9 mouse cellular contexts compared by ENCODE assay signal in the genomic region with DNA sequence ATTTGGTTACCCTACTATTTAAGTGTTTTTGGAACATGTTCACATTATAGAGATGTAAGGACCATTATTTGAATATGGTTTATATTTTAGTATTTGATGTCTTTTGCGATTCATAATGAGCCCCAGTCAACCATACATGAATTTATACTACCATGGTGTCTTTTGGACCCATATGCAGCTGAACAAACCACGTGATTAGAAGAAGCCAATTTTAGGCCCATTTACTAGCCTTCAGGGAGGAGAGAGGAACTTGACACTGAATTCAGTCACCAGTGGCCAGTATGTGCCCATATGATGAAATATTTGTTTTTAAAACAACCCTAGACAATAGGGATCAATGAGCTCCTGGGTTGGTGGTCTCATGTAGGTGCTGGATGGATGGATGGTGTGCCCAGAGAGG. TPM values are rescaled to one million over a fixed set of nuclear protein-coding genes. Genes with fewer than 3 reads are reported as not detected.
A peak's percentile ranks its signal among the peaks of the same experiment; 100 is the strongest.
DNase-seq lines count a peak whose midpoint lies in the region; ATAC-seq and TF ChIP-seq lines count a peak whose summit lies in the region.
"Had no signal": no experiment of that assay in that cellular context is flagged by ENCODE, and none has a peak within 500 bp of the region (broad histone marks: within the 10 kb centered on the region; RNA-seq: fewer than 3 reads in every experiment).

No protein-coding gene starts in this region.

- no peak for TF ChIP-seq POLR2A in liver, adult 2 months (IDR thresholded peaks at IDR 0.05; ENCODE audit: extremely low read depth, insufficient read depth, low read length)

- ATAC-seq in forebrain, embryonic 13.5 days = no peak
- no peak for ATAC-seq in liver, embryonic 13.5 days (ENCODE audit: low read depth)
- ATAC-seq in stomach, embryonic 14.5 days (ENCODE audit: insufficient number of reproducible peaks, insufficient read depth, low FRiP score, low read depth) = no peak
- ATAC-seq in frontal cortex, adult (ENCODE audit: low TSS enrichment) = no peak

- no peaks in the 10 kb centered on the region for H3K9me3 ChIP-seq in forebrain, embryonic 13.5 days (replicated peaks)
- H3K9me3 ChIP-seq in liver, embryonic 13.5 days (replicated peaks) = no peaks in the 10 kb centered on the region
- H3K9me3 ChIP-seq in stomach, embryonic 14.5 days (ENCODE audit: control insufficient read depth, low read depth, low read length) = no peaks in the 10 kb centered on the region

- peak overlapping the region; percentile 79 for H3K4me2 ChIP-seq in forebrain, embryonic 13.5 days
- peak overlapping the region; percentile 91 for H3K4me2 ChIP-seq in liver, embryonic 13.5 days
- peak overlapping the region; percentile 54; the same call in 1 of the 2 replicates for H3K4me2 ChIP-seq in stomach, embryonic 14.5 days (replicated peaks; ENCODE audit: low read depth, low read length)

- no peak for TF ChIP-seq CTCF in liver, adult 2 months (IDR thresholded peaks at IDR 0.05; ENCODE audit: low read depth, low read length)

- peaks cover 15% of the 10 kb centered on the region for H3K36me3 ChIP-seq in liver, adult 2 months (ENCODE audit: control insufficient read depth, insufficient read depth, low read length)
- H3K36me3 ChIP-seq in forebrain, embryonic 13.5 days (ENCODE audit: poor library complexity, severe bottlenecking) = peaks cover 21% of the 10 kb centered on the region
- peaks cover 22% of the 10 kb centered on the region for H3K36me3 ChIP-seq in liver, embryonic 13.5 days
- H3K36me3 ChIP-seq in stomach, embryonic 14.5 days (ENCODE audit: control insufficient read depth, insufficient read depth, low read length) = peaks cover 14% of the 10 kb centered on the region

- no peak overlapping the region for H3K9ac ChIP-seq in liver, adult 2 months (ENCODE audit: low read depth, low read length)
- peak overlapping the region; percentile 91; the same call in 1 of the 2 replicates for H3K9ac ChIP-seq in forebrain, embryonic 13.5 days
- peak overlapping the region; percentile 94; the same call in 1 of the 2 replicates for H3K9ac ChIP-seq in liver, embryonic 13.5 days
- H3K9ac ChIP-seq in stomach, embryonic 14.5 days (replicated peaks; ENCODE audit: low read depth, low read length) = no peak overlapping the region

- WGBS in liver, adult 2 months = 94% methylated on average over 2 of the region's 2 CpGs
- WGBS in forebrain, embryonic 13.5 days = 91% methylated on average over 2 of the region's 2 CpGs
- WGBS in liver, embryonic 13.5 days (ENCODE audit: insufficient replicate concordance) = 79% methylated on average over 2 of the region's 2 CpGs
- WGBS in stomach, embryonic 14.5 days = 93% methylated on average over 2 of the region's 2 CpGs

- peaks cover 13% of the 10 kb centered on the region for H3K4me1 ChIP-seq in liver, adult 2 months (ENCODE audit: control insufficient read depth, insufficient read depth, low read length)
- H3K4me1 ChIP-seq in forebrain, embryonic 13.5 days = peaks cover 23% of the 10 kb centered on the region
- H3K4me1 ChIP-seq in liver, embryonic 13.5 days (replicated peaks) = peaks cover 40% of the 10 kb centered on the region
- H3K4me1 ChIP-seq in stomach, embryonic 14.5 days (ENCODE audit: control insufficient read depth, insufficient read depth, low read length) = peaks cover 18% of the 10 kb centered on the region; the same call in 1 of the 2 replicates

- DNase-seq in liver, adult 2 months (ENCODE audit: extremely low read depth, low read depth, low spot score) = no peak
- no peak for DNase-seq in liver
- DNase-seq in liver, embryonic 13.5 days = no peak
- no peak for DNase-seq in thymus, postnatal 0 days (ENCODE audit: low spot score)
- no peak for DNase-seq in spleen, postnatal 4 days (ENCODE audit: low spot score in 2 of 2)

- peak overlapping the region; percentile 65; the same call in 1 of the 2 replicates for H3K27ac ChIP-seq in liver, adult 2 months (replicated peaks; ENCODE audit: insufficient read depth, low read depth, low read length)
- no peak overlapping the region for H3K27ac ChIP-seq in forebrain, embryonic 13.5 days
- peak overlapping the region; percentile 9; the same call in 1 of the 2 replicates for H3K27ac ChIP-seq in liver, embryonic 13.5 days
- no peak overlapping the region for H3K27ac ChIP-seq in stomach, embryonic 14.5 days (ENCODE audit: low read length)

- H3K4me3 ChIP-seq in liver, adult 2 months (ENCODE audit: insufficient read depth, low read depth, low read length) = no peak overlapping the region
- H3K4me3 ChIP-seq in forebrain, embryonic 13.5 days = peak overlapping the region; percentile 82
- peak overlapping the region; percentile 86 for H3K4me3 ChIP-seq in liver, embryonic 13.5 days (replicated peaks)
- H3K4me3 ChIP-seq in stomach, embryonic 14.5 days (ENCODE audit: low read depth, low read length) = no peak overlapping the region

- no peaks in the 10 kb centered on the region for H3K27me3 ChIP-seq in liver, adult 2 months (ENCODE audit: control insufficient read depth, insufficient read depth, low read length)
- 0 out of 2 replicates have a peak, but pooled peaks cover 8% of the 10 kb centered on the region for H3K27me3 ChIP-seq in forebrain, embryonic 13.5 days
- no peaks in the 10 kb centered on the region for H3K27me3 ChIP-seq in liver, embryonic 13.5 days
- no peaks in the 10 kb centered on the region for H3K27me3 ChIP-seq in stomach, embryonic 14.5 days (ENCODE audit: control insufficient read depth, insufficient read depth, low read length)

- peaks cover 21% of the 10 kb centered on the region; the same call in 1 of the 2 replicates for H3K79me2 ChIP-seq in liver, adult 2 months (ENCODE audit: control insufficient read depth, insufficient read depth, low read length)

RNA-seq across cellular contexts. Expression of a gene that starts 0.7 kb away (rescaled TPM):
- 62.0 and 91.0 TPM in 2 replicates for total RNA-seq in liver, adult 2 months (2014; rRNA removed)
- polyA plus RNA-seq in liver, adult 2 months (2012; rRNA removed) = 279 and 433 TPM in 2 replicates
- polyA plus RNA-seq in forebrain, embryonic 13.5 days (2015; fragmentation: Nextera tagmentation; extraction: Ambion mirVana) = 126 and 132 TPM in 2 replicates
- polyA plus RNA-seq in liver, embryonic 13.5 days (2015; fragmentation: Nextera tagmentation; extraction: Ambion mirVana) = 91.6 and 97.5 TPM in 2 replicates
- 102 and 104 TPM in 2 replicates for polyA plus RNA-seq in stomach, embryonic 14.5 days (2014; fragmentation: Nextera tagmentation; extraction: Ambion mirVana)
- 141 and 156 TPM in 2 replicates for polyA plus RNA-seq in thymus, postnatal 0 days (2015; fragmentation: Nextera tagmentation; extraction: Ambion mirVana)

RNA-seq across cellular contexts. Expression of a gene that starts 7.6 kb away (rescaled TPM):
- under 0.01 and 0.07 TPM in 2 replicates for total RNA-seq in liver, adult 2 months (2014; rRNA removed)
- 0.06 TPM in 1 of 2 replicates, not detected in the other for polyA plus RNA-seq in liver, adult 2 months (2012; rRNA removed)
- polyA plus RNA-seq in forebrain, embryonic 13.5 days (2015; fragmentation: Nextera tagmentation; extraction: Ambion mirVana) = not detected in 2 replicates
- polyA plus RNA-seq in liver, embryonic 13.5 days (2015; fragmentation: Nextera tagmentation; extraction: Ambion mirVana) = 0.03 and 0.07 TPM in 2 replicates
- polyA plus RNA-seq in stomach, embryonic 14.5 days (2014; fragmentation: Nextera tagmentation; extraction: Ambion mirVana) = 0.50 and 0.55 TPM in 2 replicates
- polyA plus RNA-seq in thymus, postnatal 0 days (2015; fragmentation: Nextera tagmentation; extraction: Ambion mirVana) = 0.03 and 0.04 TPM in 2 replicates
- total RNA-seq: megakaryocyte progenitor cell, adult 5-6 weeks had no signal

RNA-seq across cellular contexts. Expression of a gene that starts 15.4 kb away (rescaled TPM):
- 0.60 and 0.74 TPM in 2 replicates for total RNA-seq in liver, adult 2 months (2014; rRNA removed)
- polyA plus RNA-seq in liver, adult 2 months (2012; rRNA removed) = 0.28 and 0.34 TPM in 2 replicates
- 9.2 and 10.1 TPM in 2 replicates for polyA plus RNA-seq in forebrain, embryonic 13.5 days (2015; fragmentation: Nextera tagmentation; extraction: Ambion mirVana)
- 5.4 and 5.6 TPM in 2 replicates for polyA plus RNA-seq in liver, embryonic 13.5 days (2015; fragmentation: Nextera tagmentation; extraction: Ambion mirVana)
- polyA plus RNA-seq in stomach, embryonic 14.5 days (2014; fragmentation: Nextera tagmentation; extraction: Ambion mirVana) = 5.7 and 6.4 TPM in 2 replicates
- 0.70 and 0.71 TPM in 2 replicates for polyA plus RNA-seq in thymus, postnatal 0 days (2015; fragmentation: Nextera tagmentation; extraction: Ambion mirVana)

RNA-seq across cellular contexts. Expression of a gene that starts 39.6 kb away (rescaled TPM):
- total RNA-seq in liver, adult 2 months (2014; rRNA removed) = 288 and 405 TPM in 2 replicates
- polyA plus RNA-seq in liver, adult 2 months (2012; rRNA removed) = 650 and 735 TPM in 2 replicates
- 3.3 and 7.6 TPM in 2 replicates for polyA plus RNA-seq in forebrain, embryonic 13.5 days (2015; fragmentation: Nextera tagmentation; extraction: Ambion mirVana)
- polyA plus RNA-seq in liver, embryonic 13.5 days (2015; fragmentation: Nextera tagmentation; extraction: Ambion mirVana) = 33.9 and 37.6 TPM in 2 replicates
- 19.2 and 24.2 TPM in 2 replicates for polyA plus RNA-seq in stomach, embryonic 14.5 days (2014; fragmentation: Nextera tagmentation; extraction: Ambion mirVana)
- 31.7 and 32.5 TPM in 2 replicates for polyA plus RNA-seq in thymus, postnatal 0 days (2015; fragmentation: Nextera tagmentation; extraction: Ambion mirVana)

RNA-seq across cellular contexts. Expression of a gene that starts 47.6 kb away (rescaled TPM):
- 17.6 and 17.8 TPM in 2 replicates for total RNA-seq in liver, adult 2 months (2014; rRNA removed)
- 27.8 and 31.5 TPM in 2 replicates for polyA plus RNA-seq in liver, adult 2 months (2012; rRNA removed)
- 10.3 and 15.7 TPM in 2 replicates for polyA plus RNA-seq in forebrain, embryonic 13.5 days (2015; fragmentation: Nextera tagmentation; extraction: Ambion mirVana)
- 41.6 and 42.7 TPM in 2 replicates for polyA plus RNA-seq in liver, embryonic 13.5 days (2015; fragmentation: Nextera tagmentation; extraction: Ambion mirVana)
- polyA plus RNA-seq in stomach, embryonic 14.5 days (2014; fragmentation: Nextera tagmentation; extraction: Ambion mirVana) = 208 and 230 TPM in 2 replicates
- 47.0 and 47.5 TPM in 2 replicates for polyA plus RNA-seq in thymus, postnatal 0 days (2015; fragmentation: Nextera tagmentation; extraction: Ambion mirVana)

Comparison
In these comparisons a context has a peak if more than half of its experiments do, and no peak if none do; other contexts are left out.
1. H3K4me3 ChIP-seq: peak in forebrain, embryonic 13.5 days (single experiment) and liver, embryonic 13.5 days (single experiment); none in liver, adult 2 months (single experiment) and stomach, embryonic 14.5 days (single experiment).
2. H3K9ac ChIP-seq: peak in forebrain, embryonic 13.5 days (single experiment) and liver, embryonic 13.5 days (single experiment); none in liver, adult 2 months (single experiment) and stomach, embryonic 14.5 days (single experiment).
3. H3K27ac ChIP-seq: peak in liver, adult 2 months (single experiment) and liver, embryonic 13.5 days (single experiment); none in forebrain, embryonic 13.5 days (single experiment) and stomach, embryonic 14.5 days (single experiment).
4. Peak in every context shown above with its lines, with median percentiles within 50 percentile points of each other: H3K4me2 ChIP-seq.